Mouse (Mus musculus) MEL (cell line): ENCODE results near the gene Timm8b. TPM values are rescaled to one million over a fixed set of nuclear protein-coding genes. Genes with fewer than 3 reads are reported as not detected.
"Not testable (repeated sequence)": the region's sequence is repeated elsewhere in the genome, so short reads cannot be mapped to it uniquely, and the experiment has no call there.

ENCODE experiments used
- DNase-seq: peaks from one replicate; pipeline ENCODE4 v3.0.0; 2011; ENCODE audit warnings: low read depth, low spot score
- H3K27ac ChIP-seq: 2 replicates; pipeline ENCODE4 v1.5.1; 2012; ENCODE audit warnings: low read depth, mild to moderate bottlenecking, control low read depth, low read length, moderate library complexity; ENCODE audit not compliant: control insufficient read depth
- H3K27me3 ChIP-seq, 2 experiments: fragments of 150-350 bp in 1 of 2; sonication (generic) in 1 of 2; 2 replicates each; pipeline ENCODE4 v1.6.1; 2012; ENCODE audit warnings: low read length in 2 of 2, mild to moderate bottlenecking in 2 of 2, improper control_type of control experiment in 1 of 2, moderate library complexity in 1 of 2; ENCODE audit not compliant: insufficient read depth in 2 of 2, control insufficient read depth in 1 of 2
- H3K36me3 ChIP-seq, 2 experiments: 2 replicates each; pipeline ENCODE4 v1.6.1; 2012 to 2014; ENCODE audit warnings: low read length in 2 of 2, improper control_type of control experiment in 1 of 2, inconsistent platforms in 1 of 2, mild to moderate bottlenecking in 1 of 2; ENCODE audit not compliant: insufficient read depth in 2 of 2, control insufficient read depth in 1 of 2
- H3K4me1 ChIP-seq, 2 experiments: fragments of 150-350 bp in 1 of 2; sonication (generic) in 1 of 2; 2 replicates each; pipeline ENCODE4 v1.6.1; 2012; ENCODE audit warnings: low read length in 2 of 2, improper control_type of control experiment in 1 of 2, mild to moderate bottlenecking in 1 of 2; ENCODE audit not compliant: insufficient read depth in 2 of 2, control insufficient read depth in 1 of 2
- H3K4me3 ChIP-seq, 2 experiments: fragments of 150-350 bp in 1 of 2; sonication (generic) in 1 of 2; 2 replicates each; pipeline ENCODE4 v1.5.1; 2012; ENCODE audit warnings: low read depth in 2 of 2, low read length in 2 of 2, mild to moderate bottlenecking in 2 of 2, moderate library complexity in 2 of 2, control low read depth in 1 of 2, improper control_type of control experiment in 1 of 2; ENCODE audit not compliant: control insufficient read depth in 1 of 2, insufficient read depth in 1 of 2
- H3K79me2 ChIP-seq: 2 replicates; pipeline ENCODE4 v1.6.1; 2012; ENCODE audit warnings: mild to moderate bottlenecking, low read length, moderate library complexity; ENCODE audit not compliant: control insufficient read depth, poor library complexity, insufficient read depth
- H3K9ac ChIP-seq: 2 replicates; pipeline ENCODE4 v1.6.1; 2012; ENCODE audit warnings: low read depth, mild to moderate bottlenecking, control low read depth, low read length, moderate library complexity; ENCODE audit not compliant: control insufficient read depth, poor library complexity, severe bottlenecking
- H3K9me3 ChIP-seq: fragments of 150-350 bp; sonication (generic); replicated peaks from 2 replicates; pipeline ENCODE4 v1.6.1; 2012; ENCODE audit warnings: mild to moderate bottlenecking, low read length, improper control_type of control experiment, moderate library complexity; ENCODE audit not compliant: insufficient read depth
- CHD2 ChIP-seq: IDR thresholded peaks from 2 replicates; pipeline ENCODE4 v1.6.1; 2011; ENCODE audit warnings: low read length, improper control_type of control experiment
- CTCF ChIP-seq, 3 experiments: IDR thresholded peaks in 2 of 3; conservative IDR thresholded peaks in 1 of 3; 2 replicates each; pipeline ENCODE4 v1.5.1; 2011 to 2012; ENCODE audit warnings: low read length in 3 of 3, low read depth in 2 of 3, mild to moderate bottlenecking in 2 of 3, improper control_type of control experiment in 1 of 3, inconsistent platforms in 1 of 3, mixed read lengths in 1 of 3, moderate library complexity in 1 of 3; ENCODE audit not compliant: control insufficient read depth in 1 of 3, insufficient read depth in 1 of 3, poor library complexity in 1 of 3, severe bottlenecking in 1 of 3
- ELF1 ChIP-seq: IDR thresholded peaks from 2 replicates; pipeline ENCODE4 v1.6.1; 2014; ENCODE audit warnings: low read depth, mild to moderate bottlenecking, inconsistent platforms, low read length, improper control_type of control experiment, moderate library complexity
- EP300 ChIP-seq, 2 experiments: IDR thresholded peaks; 2 replicates each; pipeline ENCODE4 v1.6.1; 2011; ENCODE audit warnings: improper control_type of control experiment in 2 of 2, low read length in 2 of 2, low read depth in 1 of 2, mild to moderate bottlenecking in 1 of 2
- ETS1 ChIP-seq: IDR thresholded peaks from 2 replicates; pipeline ENCODE4 v1.6.1; 2012; ENCODE audit warnings: low read depth, mild to moderate bottlenecking, inconsistent platforms, low read length, improper control_type of control experiment, moderate library complexity
- GABPA ChIP-seq: IDR thresholded peaks from 2 replicates; pipeline ENCODE4 v1.6.1; 2012; ENCODE audit warnings: low read depth, mild to moderate bottlenecking, inconsistent platforms, low read length, improper control_type of control experiment, moderate library complexity
- GATA1 ChIP-seq: IDR thresholded peaks from 2 replicates; pipeline ENCODE4 v1.6.1; 2011; ENCODE audit warnings: low read depth, low read length, improper control_type of control experiment
- KAT2A ChIP-seq: conservative IDR thresholded peaks from 2 replicates; pipeline ENCODE4 v1.6.1; 2012; ENCODE audit warnings: low read depth, low read length, improper control_type of control experiment, inconsistent platforms
- MAX ChIP-seq: IDR thresholded peaks from 2 replicates; pipeline ENCODE4 v1.6.1; 2011; ENCODE audit warnings: low read length, improper control_type of control experiment
- MAZ ChIP-seq: IDR thresholded peaks from 2 replicates; pipeline ENCODE4 v1.6.1; 2012; ENCODE audit warnings: low read depth, mild to moderate bottlenecking, inconsistent platforms, low read length, improper control_type of control experiment
- MEF2A ChIP-seq: IDR thresholded peaks from 2 replicates; pipeline ENCODE4 v1.6.1; 2014; ENCODE audit warnings: low read depth, mild to moderate bottlenecking, inconsistent platforms, low read length, improper control_type of control experiment; ENCODE audit not compliant: poor library complexity, insufficient replicate concordance, severe bottlenecking; ENCODE audit errors: extremely low read depth
- MXI1 ChIP-seq: IDR thresholded peaks from 2 replicates; pipeline ENCODE4 v1.6.1; 2011; ENCODE audit warnings: mild to moderate bottlenecking, low read depth, low read length, improper control_type of control experiment
- MYC ChIP-seq: IDR thresholded peaks from 2 replicates; pipeline ENCODE4 v1.6.1; 2011; ENCODE audit warnings: low read depth, mild to moderate bottlenecking, low read length, improper control_type of control experiment, moderate library complexity
- NELFE ChIP-seq: IDR thresholded peaks from 2 replicates; pipeline ENCODE4 v1.6.1; 2011; ENCODE audit warnings: low read depth, low read length, improper control_type of control experiment
- NRF1 ChIP-seq: IDR thresholded peaks from 2 replicates; pipeline ENCODE4 v1.6.1; 2014; ENCODE audit warnings: low read depth, mild to moderate bottlenecking, inconsistent platforms, low read length, improper control_type of control experiment, moderate library complexity; ENCODE audit not compliant: poor library complexity, insufficient read depth, severe bottlenecking
- POLR2A ChIP-seq, 2 experiments: IDR thresholded peaks; 2 replicates each; pipeline ENCODE4 v1.6.1; 2011 to 2012; ENCODE audit warnings: low read length in 2 of 2, mild to moderate bottlenecking in 2 of 2, control low read depth in 1 of 2, improper control_type of control experiment in 1 of 2, low read depth in 1 of 2, moderate library complexity in 1 of 2; ENCODE audit not compliant: control insufficient read depth in 1 of 2, insufficient read depth in 1 of 2, poor library complexity in 1 of 2
- RAD21 ChIP-seq: IDR thresholded peaks from 2 replicates; pipeline ENCODE4 v1.6.1; 2011; ENCODE audit warnings: mild to moderate bottlenecking, low read depth, low read length, improper control_type of control experiment
- RCOR1 ChIP-seq: IDR thresholded peaks from 2 replicates; pipeline ENCODE4 v1.6.1; 2012; ENCODE audit warnings: low read depth, mild to moderate bottlenecking, inconsistent platforms, low read length, improper control_type of control experiment
- TBP ChIP-seq: IDR thresholded peaks from 2 replicates; pipeline ENCODE4 v1.8.0; 2011; ENCODE audit warnings: low read depth, low read length, improper control_type of control experiment
- TCF12 ChIP-seq: IDR thresholded peaks from 2 replicates; pipeline ENCODE4 v1.6.1; 2014; ENCODE audit warnings: low read depth, mild to moderate bottlenecking, inconsistent platforms, low read length, improper control_type of control experiment, moderate library complexity
- USF1 ChIP-seq: IDR thresholded peaks from 2 replicates; pipeline ENCODE4 v1.6.1; 2014; ENCODE audit warnings: low read depth, mild to moderate bottlenecking, inconsistent platforms, low read length, improper control_type of control experiment, moderate library complexity
- ZC3H11A ChIP-seq: IDR thresholded peaks from 2 replicates; pipeline ENCODE4 v1.6.1; 2012; ENCODE audit warnings: low read depth, mild to moderate bottlenecking, inconsistent platforms, low read length, improper control_type of control experiment
- ZMIZ1 ChIP-seq: IDR thresholded peaks from 2 replicates; pipeline ENCODE4 v1.6.1; 2012; ENCODE audit warnings: low read depth, mild to moderate bottlenecking, inconsistent platforms, low read length, improper control_type of control experiment, moderate library complexity
- polyA plus RNA-seq, 2 experiments: library from polyadenylated mRNA; stranded (reverse) in 1 of 2; unstranded in 1 of 2; fragments of >175 nt in 1 of 2; fragments of >200 nt in 1 of 2; gene quantifications; 2 replicates each; pipeline versions ENCODE4 v1.2.1 to v1.2.4; 2012; ENCODE audit warnings: low replicate concordance in 2 of 2, low read depth in 1 of 2; ENCODE audit not compliant: insufficient read length in 2 of 2, insufficient read depth in 1 of 2, missing spikeins in 1 of 2
- total RNA-seq: library from RNA; depleted of rRNA; stranded (reverse); fragments of 300-350 nt; gene quantifications from 2 replicates; pipeline ENCODE4 v1.2.3, GENCODE M21; 2012

Gene Timm8b
- total and polyA plus RNA-seq, 3 experiments = 129 to 247 TPM; not detected in 1

DNA sequence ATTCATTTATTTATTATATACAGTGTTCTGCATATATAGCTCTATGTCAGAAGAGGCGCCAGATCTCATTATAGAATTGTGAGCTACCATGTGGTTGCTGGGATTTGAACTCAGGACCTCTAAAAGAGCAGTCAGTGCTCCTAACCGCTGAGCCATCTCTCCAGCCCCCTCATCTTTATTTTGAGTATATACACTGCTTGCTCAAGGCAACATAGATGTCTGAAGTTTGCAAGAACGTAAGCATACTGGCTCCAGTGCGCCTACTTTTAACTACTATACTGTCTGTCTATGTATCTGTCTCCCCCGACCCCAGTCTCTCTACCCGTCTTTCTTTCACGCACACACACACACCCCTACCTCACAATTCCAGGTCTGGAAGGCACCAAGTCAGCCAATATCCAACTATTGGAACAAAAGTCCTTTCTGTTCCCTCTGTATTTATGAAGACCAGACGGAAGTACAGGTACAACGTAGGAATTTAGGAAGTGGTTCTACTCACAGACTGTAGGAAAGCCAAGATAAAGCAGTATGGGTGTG lies 14.2 kb downstream of the Timm8b start:
- Histone ChIP-seq H3K9me3 (no peaks in the 10 kb centered on the region), H3K9ac (peak overlapping the region; percentile 97)
- peak; percentile 64 for DNase-seq

GRCm38 (mm10) chr9:50630903-50631302 lies 27.2 kb downstream of the Timm8b start:
- TF ChIP-seq MXI1 (peak; percentile 58), MYC (peak; percentile 72)
- not testable (repeated sequence) for H3K9me3 ChIP-seq, H3K27me3 ChIP-seq, DNase-seq, H3K79me2 ChIP-seq, H3K36me3 ChIP-seq
- peak overlapping the region; percentile 47 for H3K27ac ChIP-seq
- H3K4me3 ChIP-seq = peak overlapping the region; percentile 35 to 89; a peak in 3 of 4 replicates
- peaks cover 0 to 10% of the 10 kb centered on the region in 2 experiments; a peak in 2 of 4 replicates for H3K4me1 ChIP-seq
- H3K9ac ChIP-seq = peak overlapping the region; percentile 69

More for the DNA sequence above, 14.2 kb downstream of the Timm8b start:
- H3K27ac ChIP-seq = peak overlapping the region; percentile 22
- H3K79me2 ChIP-seq = peaks cover 30% of the 10 kb centered on the region
- peak overlapping the region; percentile 67 to 95 for H3K4me3 ChIP-seq
- peaks cover 4 to 10% of the 10 kb centered on the region in 2 experiments; a peak in 3 of 4 replicates for H3K4me1 ChIP-seq
- H3K36me3 ChIP-seq = peaks cover 3 to 25% of the 10 kb centered on the region in 2 experiments
- TF ChIP-seq EP300 (IDR thresholded peaks at IDR 0.05; ENCODE audit: low read depth in 1 of 2, low read length in 2 of 2) = peak in 1 of 2 experiments; percentile 8; a peak in 1 of 4 replicates
- TF ChIP-seq TBP = peak; percentile 96
- TF ChIP-seq CHD2 = no peak
- H3K27me3 ChIP-seq = no peaks in the 10 kb centered on the region

DNA sequence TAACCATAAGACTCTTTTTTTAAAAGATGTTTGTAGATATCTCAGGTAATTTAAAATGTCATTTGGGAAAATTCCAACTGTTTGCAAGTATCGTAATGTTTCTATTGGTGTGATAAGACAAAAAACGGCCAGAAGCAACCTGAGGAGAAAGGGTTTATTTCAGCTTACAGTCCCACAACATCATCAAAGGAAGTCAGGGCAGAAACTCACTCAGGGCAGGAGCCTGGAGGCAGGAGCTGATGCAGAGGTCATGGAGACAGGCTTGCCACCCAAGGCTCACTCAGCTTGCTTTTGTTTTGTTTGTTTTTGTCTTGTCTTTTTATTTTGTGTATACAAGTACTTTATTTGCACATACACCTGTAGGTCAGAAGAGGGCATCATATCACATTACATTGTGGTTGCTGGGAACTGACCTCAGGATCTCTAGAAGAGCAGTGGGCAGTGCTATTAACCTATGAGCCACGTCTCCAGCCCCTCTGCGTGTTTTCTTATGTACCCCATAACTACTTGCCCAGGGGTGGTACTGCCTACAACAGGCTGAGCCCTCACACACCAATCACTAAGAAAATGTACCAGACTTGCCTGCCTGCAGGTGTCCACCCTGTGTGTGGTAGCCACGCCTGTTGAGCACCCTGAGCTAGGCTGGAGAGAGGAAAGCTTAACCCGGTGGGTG lies 28.4 kb downstream of the Timm8b start:
- H3K9me3 ChIP-seq = no peaks in the 10 kb centered on the region
- H3K27ac ChIP-seq = peak overlapping the region; percentile 78
- peak; percentile 71 for DNase-seq
- peak overlapping the region; percentile 50 for H3K9ac ChIP-seq
- peaks cover 1% of the 10 kb centered on the region for H3K79me2 ChIP-seq
- peaks cover 0 to 10% of the 10 kb centered on the region in 2 experiments; a peak in 2 of 4 replicates for H3K4me1 ChIP-seq
- peak overlapping the region; percentile 40 to 54 for H3K4me3 ChIP-seq
- peaks cover 4 to 7% of the 10 kb centered on the region in 2 experiments for H3K36me3 ChIP-seq
- H3K27me3 ChIP-seq = no peaks in the 10 kb centered on the region
- TF ChIP-seq GATA1 (no peak), ETS1 (no peak), GABPA (no peak), ZC3H11A (no peak), MYC (0 out of 2 replicates have a peak, but pooled peaks have one; percentile 20), ZMIZ1 (no peak), NELFE (no peak), USF1 (no peak), MAZ (no peak), RAD21 (no peak), MEF2A (no peak), NRF1 (no peak), EP300 (IDR thresholded peaks at IDR 0.05; ENCODE audit: low read depth in 1 of 2, low read length in 2 of 2) (no peak), CHD2 (no peak), MAX (no peak), CTCF (IDR thresholded peaks at IDR 0.05 in 2 of 3, conservative IDR thresholded peaks at IDR 0.05 in 1 of 3; ENCODE audit: control insufficient read depth in 1 of 3, insufficient read depth in 1 of 3, low read depth in 2 of 3, low read length in 3 of 3, poor library complexity in 1 of 3, severe bottlenecking in 1 of 3) (peak in 1 of 3 experiments; percentile 19; a peak in 1 of 6 replicates), TCF12 (no peak), TBP (no peak), ELF1 (no peak), RCOR1 (no peak), KAT2A (no peak), MXI1 (0 out of 2 replicates have a peak, but pooled peaks have one; percentile 10), POLR2A (IDR thresholded peaks at IDR 0.05; ENCODE audit: control insufficient read depth in 1 of 2, insufficient read depth in 1 of 2, low read depth in 1 of 2, low read length in 2 of 2, poor library complexity in 1 of 2) (no peak)
